Mouse (Mus musculus) liver, adult (tissue): Measurements from ENCODE around the gene Gzmk.

Experiments used
- GATA4 ChIP-seq: IDR thresholded peaks from 2 replicates; pipeline ENCODE4 v1.6.1; 2014; ENCODE audit warnings: mild to moderate bottlenecking, low read length; ENCODE audit not compliant: insufficient replicate concordance

Gene Gzmk

GRCm38 (mm10) chr13:113168018-113168534 is 57.6 kb downstream of the Gzmk start:
- TF ChIP-seq GATA4: no peak

- TF ChIP-seq GATA4: no peak
Observed at GRCm38 (mm10) chr13:113164252-113165005, 61.3 kb downstream of the Gzmk start.

GRCm38 (mm10) chr13:113151556-113151955 is 74.2 kb downstream of the Gzmk start:
- TF ChIP-seq GATA4: no peak

- TF ChIP-seq GATA4: no peak
Observed at GRCm38 (mm10) chr13:113139597-113139996, 86.1 kb downstream of the Gzmk start.

GRCm38 (mm10) chr13:113129974-113130373 is 95.7 kb downstream of the Gzmk start:
- no peak for TF ChIP-seq GATA4
